Mouse (Mus musculus) heart, adult 8-10 months (tissue): ENCODE results near the gene Srarp. TPM values are rescaled to one million over a fixed set of nuclear protein-coding genes. Genes with fewer than 3 reads are reported as not detected.

Source experiments
- DNase-seq: peaks from one replicate; pipeline ENCODE4 v3.0.0; 2022; ENCODE audit warnings: low spot score
- total RNA-seq, 4 experiments: library from RNA; stranded (reverse); gene quantifications; 2 replicates each; pipeline ENCODE4 v1.2.4; 2022

Gene Srarp
- total RNA-seq, result 1 to 10 TPM in 1 of 4 experiments, under 1 TPM in 3; 0.82 to 1.5 (median 0.93) TPM

GRCm38 (mm10) chr4:141435974-141436373 lies at the start of gene Srarp:
Gene Srarp, minus strand, starts transcription at chr4:141436105.
- no peak for DNase-seq

- peak; percentile 19 for DNase-seq
These were observed 48.2 kb upstream of the Srarp start for GRCm38 (mm10) chr4:141484071-141484470.

GRCm38 (mm10) chr4:141479411-141479810 lies 43.5 kb upstream of the Srarp start:
- no peak for DNase-seq

- no peak for DNase-seq
These were observed 42.9 kb upstream of the Srarp start for GRCm38 (mm10) chr4:141478794-141479193.

GRCm38 (mm10) chr4:141478225-141478624 lies 42.3 kb upstream of the Srarp start:
- no peak for DNase-seq

- DNase-seq, result peak; percentile 65
These were observed 41.8 kb upstream of the Srarp start for GRCm38 (mm10) chr4:141477681-141478102.

GRCm38 (mm10) chr4:141474431-141474830 lies 38.5 kb upstream of the Srarp start:
- DNase-seq, result no peak

GRCm38 (mm10) chr4:141472641-141473321 lies 36.9 kb upstream of the Srarp start:
- DNase-seq, result no peak

- no peak for DNase-seq
These were observed 35.6 kb upstream of the Srarp start for GRCm38 (mm10) chr4:141471491-141471890.

GRCm38 (mm10) chr4:141469343-141469742 lies 33.4 kb upstream of the Srarp start:
- no peak for DNase-seq

GRCm38 (mm10) chr4:141468576-141468975 lies 32.7 kb upstream of the Srarp start:
- no peak for DNase-seq

- DNase-seq, result no peak
These were observed 31.6 kb upstream of the Srarp start for GRCm38 (mm10) chr4:141467581-141467927.

- DNase-seq, result no peak
These were observed 31.1 kb upstream of the Srarp start for GRCm38 (mm10) chr4:141466844-141467580.

- no peak for DNase-seq
These were observed 30.4 kb upstream of the Srarp start for GRCm38 (mm10) chr4:141466289-141466795.

- DNase-seq, result no peak
These were observed 29.8 kb upstream of the Srarp start for GRCm38 (mm10) chr4:141465512-141466288.

GRCm38 (mm10) chr4:141464722-141465121 lies 28.8 kb upstream of the Srarp start:
- DNase-seq, result no peak

GRCm38 (mm10) chr4:141463472-141463871 lies 27.6 kb upstream of the Srarp start:
- no peak for DNase-seq

GRCm38 (mm10) chr4:141461576-141461975 lies 25.7 kb upstream of the Srarp start:
- DNase-seq, result no peak

- no peak for DNase-seq
These were observed 25.2 kb upstream of the Srarp start for GRCm38 (mm10) chr4:141461088-141461487.

GRCm38 (mm10) chr4:141460481-141460880 lies 24.6 kb upstream of the Srarp start:
- DNase-seq, result no peak

- no peak for DNase-seq
These were observed 23.9 kb upstream of the Srarp start for GRCm38 (mm10) chr4:141459766-141460165.

- DNase-seq, result no peak
These were observed 23.0 kb upstream of the Srarp start for GRCm38 (mm10) chr4:141458888-141459287.
